Mouse (Mus musculus) lung, adult 2 months (tissue): ENCODE results near the gene Ogfod3.

ENCODE experiments used
- CTCF ChIP-seq: fragments of 200-500 bp; IDR thresholded peaks from 2 replicates; pipeline ENCODE4 v1.5.1; 2011; ENCODE audit warnings: mild to moderate bottlenecking, low read length, control low read depth; ENCODE audit not compliant: insufficient read depth
- POLR2A ChIP-seq: fragments of 200-500 bp; IDR thresholded peaks from 2 replicates; pipeline ENCODE4 v1.6.1; 2011; ENCODE audit warnings: low read depth, mild to moderate bottlenecking, control low read depth, low read length, borderline replicate concordance; ENCODE audit errors: extremely low read depth

DNA sequence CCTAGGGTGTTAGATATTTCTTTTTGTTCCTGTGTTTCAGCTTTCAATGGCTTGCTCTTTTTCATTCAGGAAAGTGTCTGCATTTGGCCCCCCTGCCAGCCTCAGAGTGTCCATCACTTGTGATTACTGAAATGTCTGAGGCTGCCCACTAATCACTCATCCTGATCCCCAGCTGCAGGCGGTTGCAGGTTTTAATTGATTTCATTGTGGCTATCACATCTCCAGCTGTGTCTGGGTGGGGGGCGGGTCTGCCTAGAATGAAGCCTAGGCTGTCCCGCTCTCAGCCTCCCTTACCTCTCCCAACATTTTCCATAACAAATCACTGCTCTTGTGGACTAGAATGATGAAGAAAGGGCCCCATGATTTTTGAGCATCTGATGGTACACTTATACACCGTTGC lies 50.3 kb downstream of the Ogfod3 start:
- no peak for TF ChIP-seq CTCF
- no peak for TF ChIP-seq POLR2A
